Mouse (Mus musculus) retina, postnatal 1 day (tissue): ENCODE measurements around the gene Ifna1.
"Not testable (repeated sequence)": the region's sequence is repeated elsewhere in the genome, so short reads cannot be mapped to it uniquely, and the experiment has no call there.

ENCODE experiments used
- DNase-seq: peaks from one replicate; pipeline ENCODE4 v3.0.0-alpha.2; 2012

Gene Ifna1

DNA sequence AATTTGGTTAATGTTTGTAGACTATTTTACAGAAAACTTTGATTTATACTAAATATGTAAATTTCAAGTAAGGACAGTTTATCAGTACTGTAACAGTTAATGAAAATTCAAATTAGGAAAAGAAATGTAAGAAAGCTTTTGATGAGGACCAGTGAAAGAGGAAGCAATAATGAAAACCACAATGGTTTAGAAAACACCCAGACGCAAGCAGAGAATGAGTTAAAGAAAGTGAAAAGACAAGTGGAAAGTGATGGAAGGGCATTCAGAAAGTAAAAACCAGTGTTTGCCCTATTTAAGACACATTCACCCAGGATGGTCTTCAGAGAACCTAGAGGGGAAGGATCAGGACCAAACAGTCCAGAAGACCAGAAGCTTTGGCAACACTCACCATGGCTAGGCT is at the start of gene Ifna1:
Gene Ifna1 (plus strand): TSS at position 390 of the 400 bp plus-strand sequence.
- no peak for DNase-seq

DNA sequence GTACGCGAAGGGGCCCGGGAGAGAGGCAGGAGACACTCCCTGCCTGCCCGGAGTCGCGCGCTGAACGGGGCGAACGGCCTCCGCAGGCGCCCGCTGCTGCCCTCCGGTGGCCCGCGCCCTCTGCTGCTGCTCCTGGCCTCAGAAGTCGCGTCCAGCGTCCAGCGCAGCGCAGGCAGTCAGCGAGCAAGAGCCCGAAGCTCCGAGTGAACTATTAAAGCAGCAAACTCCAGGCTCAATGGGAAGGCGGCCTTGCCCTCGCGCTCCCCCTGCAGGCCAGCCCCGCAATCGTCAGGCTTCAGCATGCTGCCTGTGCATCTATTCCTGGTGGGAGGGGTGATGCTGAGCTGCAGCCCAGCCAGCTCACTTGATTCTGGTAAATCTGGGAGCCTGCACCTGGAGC is 46.9 kb upstream of the Ifna1 start, which contains the start of gene Gm13287:
Gene Gm13287 (plus strand): TSS at position 301 of the 400 bp plus-strand sequence.
- not testable (repeated sequence) for DNase-seq

DNA sequence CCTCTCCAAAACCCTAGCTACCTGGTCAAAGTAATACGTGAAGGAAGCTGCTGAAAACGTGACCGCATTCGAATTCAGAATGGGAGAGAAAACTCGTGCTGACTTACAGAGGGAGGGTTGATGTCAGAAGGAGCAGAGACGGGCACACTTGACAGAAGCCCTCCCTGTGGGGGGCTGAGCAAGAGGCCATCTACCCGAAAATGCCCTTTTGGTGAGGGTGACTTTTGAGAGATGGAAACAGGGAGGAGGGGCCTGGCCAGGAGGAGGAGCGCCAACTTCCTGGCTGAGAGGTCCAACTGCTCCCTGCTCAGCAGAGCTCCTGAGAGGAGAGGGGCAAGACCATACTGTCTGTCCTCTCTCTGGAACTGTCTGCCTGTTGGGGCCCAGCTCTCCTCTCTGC is 44.7 kb upstream of the Ifna1 start, which contains the start of gene Gm13288:
Gene Gm13288 (plus strand): TSS at position 301 of the 400 bp plus-strand sequence.
- not testable (repeated sequence) for DNase-seq

DNA sequence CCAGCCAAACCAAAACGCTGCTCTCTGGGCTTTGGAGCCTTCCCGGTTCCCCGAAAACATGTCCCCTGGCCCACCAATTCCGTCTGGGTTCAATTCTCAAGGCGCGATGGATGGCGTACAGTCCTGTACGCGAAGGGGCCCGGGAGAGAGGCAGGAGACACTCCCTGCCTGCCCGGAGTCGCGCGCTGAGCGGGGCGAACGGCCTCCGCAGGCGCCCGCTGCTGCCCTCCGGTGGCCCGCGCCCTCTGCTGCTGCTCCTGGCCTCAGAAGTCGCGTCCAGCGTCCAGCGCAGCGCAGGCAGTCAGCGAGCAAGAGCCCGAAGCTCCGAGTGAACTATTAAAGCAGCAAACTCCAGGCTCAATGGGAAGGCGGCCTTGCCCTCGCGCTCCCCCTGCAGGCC is 44.1 kb upstream of the Ifna1 start:
- not testable (repeated sequence) for DNase-seq

DNA sequence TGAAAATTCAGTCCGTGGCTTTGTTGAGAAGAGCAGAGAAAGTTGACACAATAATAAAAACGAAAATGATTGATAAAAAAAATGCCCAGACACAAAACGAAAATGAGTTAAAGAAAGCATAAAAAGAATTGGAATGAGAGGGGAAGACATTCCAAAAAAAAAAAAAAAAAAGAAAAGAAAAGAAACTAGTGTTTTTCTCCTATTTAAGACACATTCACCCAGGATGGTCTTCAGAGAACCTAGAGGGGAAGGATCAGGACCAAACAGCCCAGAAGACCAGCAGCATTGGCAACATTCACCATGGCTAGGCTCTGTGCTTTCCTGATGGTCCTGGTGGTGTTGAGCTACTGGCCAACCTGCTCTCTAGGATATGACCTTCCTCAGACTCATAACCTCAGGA is 34.0 kb upstream of the Ifna1 start, which contains the start of gene Ifna7:
Gene Ifna7 (plus strand): TSS at position 301 of the 400 bp plus-strand sequence.
- DNase-seq: no peak

DNA sequence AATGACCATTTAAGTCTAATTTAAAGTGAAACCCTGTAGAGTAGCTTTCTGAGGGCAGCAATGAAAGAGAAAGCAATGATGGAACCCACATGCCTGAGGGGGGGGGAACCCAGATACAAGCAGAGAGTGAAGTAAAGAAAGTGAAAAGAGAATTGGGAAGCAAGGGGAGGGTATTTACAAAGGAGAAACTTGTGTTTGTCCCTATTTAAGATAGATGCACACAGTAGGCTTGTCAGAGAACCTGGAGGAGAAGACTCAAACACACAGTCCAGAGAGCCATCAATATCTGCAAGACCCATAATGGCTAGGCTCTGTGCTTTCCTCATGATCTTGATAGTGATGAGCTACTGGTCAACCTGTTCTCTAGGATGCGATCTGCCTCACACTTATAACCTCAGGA is 30.2 kb upstream of the Ifna1 start, which contains the start of gene Ifna11:
Gene Ifna11 (plus strand): TSS at position 301 of the 400 bp plus-strand sequence.
- DNase-seq: no peak

DNA sequence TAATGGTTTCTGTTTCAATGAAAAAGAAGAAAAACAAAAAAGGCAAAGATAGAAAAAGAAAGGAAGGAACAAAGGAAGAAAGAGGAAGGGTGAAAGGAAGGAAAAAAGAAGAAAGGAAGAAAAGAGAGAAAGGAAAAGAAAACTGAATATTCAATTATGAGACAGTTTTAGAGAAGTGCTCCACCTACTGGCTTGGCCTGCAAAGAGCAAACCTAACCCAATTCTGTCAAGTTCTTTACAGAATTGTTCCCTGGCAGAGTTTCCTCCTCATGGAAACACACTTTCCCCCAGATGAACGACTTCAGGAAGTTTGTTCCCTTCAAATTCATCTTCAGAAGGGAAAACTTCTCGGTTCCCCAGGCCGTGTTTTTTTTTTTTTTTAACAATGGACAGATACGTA is 26.9 kb upstream of the Ifna1 start:
- DNase-seq: peak; percentile 48

DNA sequence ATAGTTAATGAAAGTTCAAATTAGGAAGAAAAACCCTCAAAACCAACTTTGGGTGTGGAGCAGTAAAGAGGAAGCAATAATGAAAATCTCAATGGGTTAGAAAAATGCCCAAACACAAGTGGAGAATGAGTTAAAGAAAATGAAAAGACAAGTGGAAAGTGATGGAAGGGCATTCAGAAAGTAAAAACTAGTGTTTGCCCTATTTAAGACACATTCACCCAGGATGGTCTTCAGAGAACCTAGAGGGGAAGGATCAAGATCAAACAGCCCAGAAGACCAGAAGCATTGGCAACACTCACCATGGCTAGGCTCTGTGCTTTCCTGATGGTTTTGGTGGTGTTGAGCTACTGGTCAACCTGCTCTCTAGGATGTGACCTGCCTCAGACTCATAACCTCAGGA is 22.8 kb upstream of the Ifna1 start, which contains the start of gene Ifna6:
Gene Ifna6 (plus strand): TSS at position 301 of the 400 bp plus-strand sequence.
- not testable (repeated sequence) for DNase-seq

DNA sequence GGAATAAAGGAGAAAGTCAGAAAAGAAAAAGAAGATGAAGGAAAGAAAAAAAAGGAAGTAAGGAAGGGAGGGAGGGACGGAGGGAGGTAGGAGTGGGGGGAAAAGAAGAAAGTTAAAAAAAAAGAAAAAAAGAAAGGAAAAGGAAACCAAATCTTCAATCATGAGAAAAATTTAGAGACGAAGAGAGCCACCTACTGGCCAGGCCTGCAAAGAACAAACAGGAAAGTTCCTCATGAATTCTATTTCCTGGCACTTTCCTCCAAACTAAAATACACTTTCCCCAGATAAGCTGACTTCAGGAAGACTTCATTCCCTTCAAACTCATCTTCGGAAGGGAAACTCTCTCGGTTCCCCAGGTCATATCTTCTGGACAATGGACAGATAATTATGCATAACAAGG is 19.4 kb upstream of the Ifna1 start:
- DNase-seq: peak; percentile 26

DNA sequence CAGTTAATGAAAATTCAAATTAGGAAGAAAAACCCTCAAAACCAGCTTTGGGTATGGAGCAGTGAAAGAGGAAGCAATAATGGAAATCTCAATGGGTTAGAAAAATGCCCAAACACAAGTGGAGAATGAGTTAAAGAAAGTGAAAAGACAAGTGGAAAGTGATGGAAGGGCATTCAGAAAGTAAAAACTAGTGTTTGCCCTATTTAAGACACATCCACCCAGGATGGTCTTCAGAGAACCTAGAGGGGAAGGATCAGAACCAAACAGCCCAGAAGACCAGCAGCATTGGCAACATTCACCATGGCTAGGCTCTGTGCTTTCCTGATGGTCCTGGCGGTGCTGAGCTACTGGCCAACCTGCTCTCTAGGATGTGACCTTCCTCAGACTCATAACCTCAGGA is 14.7 kb upstream of the Ifna1 start, which contains the start of gene Ifna5:
Gene Ifna5 (plus strand): TSS at position 301 of the 400 bp plus-strand sequence.
- not testable (repeated sequence) for DNase-seq

DNA sequence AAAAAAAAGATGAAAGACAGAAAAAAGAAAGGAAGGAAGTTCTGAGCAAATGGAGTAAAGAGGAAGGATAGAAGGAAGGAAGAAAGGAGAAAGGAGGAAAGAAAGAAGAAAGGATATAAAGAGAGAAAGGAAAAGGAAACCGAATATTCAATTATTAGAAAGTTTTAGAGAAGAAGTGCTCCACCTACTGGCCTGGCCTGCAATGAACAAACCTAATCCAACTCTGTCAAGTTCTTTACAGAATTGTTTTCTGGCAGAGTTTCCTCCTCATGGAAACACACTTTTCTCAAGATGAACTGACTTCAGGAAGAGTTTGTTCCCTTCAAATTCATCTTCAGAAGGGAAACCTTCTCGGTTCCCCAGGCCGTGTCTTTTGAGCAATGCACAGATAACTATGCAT is 11.1 kb upstream of the Ifna1 start:
- DNase-seq: peak; percentile 14

DNA sequence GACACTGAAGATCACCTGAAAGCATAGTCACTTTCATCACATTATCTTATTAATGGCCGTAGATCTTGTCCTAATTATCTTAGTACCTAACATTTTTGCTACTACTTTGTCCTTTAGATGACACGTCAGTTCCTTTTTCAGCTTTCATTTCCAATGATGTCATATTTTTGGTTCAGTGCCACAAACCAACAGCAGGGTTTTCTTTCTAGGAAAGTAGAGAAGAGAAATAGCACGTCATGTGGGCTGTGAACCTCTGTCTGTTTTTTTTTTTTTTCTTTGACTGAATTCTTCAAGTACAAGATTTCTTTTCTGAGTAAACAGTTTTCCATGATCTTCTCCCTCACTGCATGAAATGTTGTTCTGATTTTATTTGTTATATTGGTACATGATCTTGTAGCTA is 9.8 kb upstream of the Ifna1 start:
- DNase-seq: no peak

DNA sequence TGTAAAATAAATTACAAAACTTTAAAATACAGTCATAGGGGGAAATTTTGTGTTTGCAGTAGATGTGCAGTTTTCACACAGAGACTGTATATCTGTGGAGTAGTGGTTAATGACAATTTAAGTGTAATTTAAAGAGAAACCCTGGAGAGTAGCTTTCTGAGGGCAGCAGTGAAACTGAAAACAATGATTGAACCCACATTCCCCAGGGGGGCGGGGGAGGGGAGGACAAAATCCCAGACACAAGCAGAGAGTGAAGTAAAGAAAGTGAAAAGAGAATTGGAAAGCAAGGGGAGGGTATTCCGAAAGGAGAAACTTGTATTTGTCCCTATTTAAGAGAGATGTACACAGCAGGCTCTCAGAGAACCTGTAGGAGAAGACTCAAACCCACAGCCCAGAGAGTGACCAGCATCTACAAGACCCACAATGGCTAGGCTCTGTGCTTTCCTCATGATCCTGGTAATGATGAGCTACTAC is 8.4 kb upstream of the Ifna1 start, which contains the start of gene Ifna4:
Gene Ifna4 (plus strand): TSS at position 424 of the 474 bp plus-strand sequence.
- DNase-seq: no peak

DNA sequence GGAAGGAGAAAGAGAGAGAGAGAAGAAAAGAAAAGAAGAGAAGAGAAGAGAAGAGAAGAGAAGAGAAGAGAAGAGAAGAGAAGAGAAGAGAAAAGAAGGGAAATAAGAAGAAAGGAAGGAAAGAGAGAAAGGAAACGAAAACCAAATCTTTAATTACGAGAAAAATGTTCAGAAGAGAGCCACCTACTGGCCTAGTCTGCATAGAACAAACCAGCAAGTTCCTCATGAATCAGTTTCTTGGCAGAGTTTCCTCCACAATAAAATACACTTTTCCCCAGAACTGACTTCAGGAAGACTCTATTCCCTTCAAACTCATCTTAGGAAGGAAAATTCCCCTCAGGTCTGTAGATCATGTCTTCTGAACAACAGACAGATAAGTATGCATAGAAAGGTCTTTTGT is 4.6 kb upstream of the Ifna1 start:
- no peak for DNase-seq

DNA sequence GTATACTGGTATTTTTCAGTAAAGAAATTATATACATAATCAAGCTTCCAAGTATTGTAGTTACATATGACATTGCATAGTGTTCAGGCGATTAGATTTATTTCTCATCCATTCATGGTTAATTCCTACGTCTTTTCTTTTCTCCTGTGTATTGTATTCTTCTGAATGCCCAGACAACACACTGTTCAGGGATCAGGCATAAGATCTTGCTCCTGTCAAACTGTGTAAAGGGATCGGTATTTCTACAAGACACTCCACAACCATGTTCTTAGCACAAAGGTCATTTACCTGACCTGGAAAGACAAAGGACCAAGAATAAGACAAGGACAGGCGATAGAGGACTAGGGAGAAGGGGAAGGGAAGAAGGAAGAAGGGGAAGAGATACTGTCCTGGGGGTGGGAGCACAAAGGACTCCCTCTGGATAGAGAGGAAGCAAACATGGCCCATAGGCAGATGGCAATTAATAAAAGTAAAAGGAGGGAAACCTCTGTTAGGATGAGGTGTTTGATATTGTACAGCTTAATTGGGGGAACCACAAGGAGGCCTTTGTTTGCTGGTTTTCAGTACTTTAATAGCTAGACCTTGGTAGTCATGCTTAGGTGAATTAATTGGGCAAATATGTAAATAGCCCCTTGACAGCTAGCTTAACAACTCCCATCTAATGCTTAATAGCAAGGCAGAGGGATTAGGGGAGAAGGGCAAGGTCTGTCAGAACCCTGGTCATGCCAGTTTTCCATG is 1.3 kb downstream of the Ifna1 start:
- DNase-seq: peak; percentile 50

DNA sequence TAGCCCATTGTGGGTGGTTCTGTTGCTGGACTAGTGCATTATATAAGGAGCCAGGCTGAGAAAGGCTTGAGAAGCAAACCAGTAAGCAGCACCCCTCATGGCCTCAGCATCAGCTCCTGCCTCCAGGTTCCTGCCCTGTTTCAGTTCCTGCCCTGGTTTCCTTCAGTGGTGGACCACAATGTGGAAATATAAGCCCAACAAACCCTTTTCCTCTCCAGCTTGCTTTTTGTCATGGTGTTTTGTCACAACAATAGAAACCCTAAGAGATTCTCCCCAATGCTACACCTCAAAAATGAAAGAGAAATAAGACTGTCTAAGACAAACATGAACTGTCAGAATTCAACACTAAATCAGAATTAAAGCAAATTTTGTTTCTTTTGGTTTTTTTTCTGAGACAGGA is 9.3 kb downstream of the Ifna1 start:
- DNase-seq: no peak

DNA sequence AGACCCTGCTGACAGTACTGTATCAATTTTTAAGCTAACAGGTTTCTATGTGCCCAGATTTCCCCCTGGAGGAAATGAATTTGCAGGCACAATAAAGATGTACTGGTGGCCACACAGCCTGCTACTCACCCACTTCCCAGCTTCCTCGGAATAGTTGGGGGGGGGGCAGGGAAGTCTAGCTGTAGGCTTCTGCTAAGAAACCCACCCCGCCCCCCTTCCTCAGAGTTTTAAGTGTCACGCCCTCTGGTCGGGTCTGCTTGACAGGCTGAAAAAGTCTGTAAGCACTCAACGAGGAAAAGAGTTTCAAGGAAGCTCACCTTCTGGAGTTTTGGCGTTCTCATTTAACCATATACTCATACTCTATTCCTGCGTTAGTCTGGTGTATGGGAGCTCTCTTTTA is 13.4 kb downstream of the Ifna1 start:
- DNase-seq: no peak

DNA sequence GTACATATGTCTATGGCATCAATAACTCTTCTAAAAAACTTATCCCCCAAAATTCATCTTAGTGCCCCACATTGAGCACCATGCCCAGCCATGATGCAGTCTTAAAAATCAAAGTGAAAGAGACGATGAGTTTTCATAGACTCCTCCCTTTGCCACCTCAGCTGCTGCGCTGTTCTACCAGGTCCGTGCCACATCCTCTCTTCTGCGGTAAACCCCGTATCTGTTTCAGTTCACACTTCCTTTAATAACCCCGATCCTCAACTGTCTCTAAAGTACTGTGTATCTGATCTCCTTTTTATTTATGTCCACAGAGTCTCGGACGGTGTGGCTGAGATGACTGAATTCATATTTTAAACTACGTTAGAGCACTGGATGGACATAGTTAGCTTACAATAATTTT is 14.7 kb downstream of the Ifna1 start:
- DNase-seq: no peak

DNA sequence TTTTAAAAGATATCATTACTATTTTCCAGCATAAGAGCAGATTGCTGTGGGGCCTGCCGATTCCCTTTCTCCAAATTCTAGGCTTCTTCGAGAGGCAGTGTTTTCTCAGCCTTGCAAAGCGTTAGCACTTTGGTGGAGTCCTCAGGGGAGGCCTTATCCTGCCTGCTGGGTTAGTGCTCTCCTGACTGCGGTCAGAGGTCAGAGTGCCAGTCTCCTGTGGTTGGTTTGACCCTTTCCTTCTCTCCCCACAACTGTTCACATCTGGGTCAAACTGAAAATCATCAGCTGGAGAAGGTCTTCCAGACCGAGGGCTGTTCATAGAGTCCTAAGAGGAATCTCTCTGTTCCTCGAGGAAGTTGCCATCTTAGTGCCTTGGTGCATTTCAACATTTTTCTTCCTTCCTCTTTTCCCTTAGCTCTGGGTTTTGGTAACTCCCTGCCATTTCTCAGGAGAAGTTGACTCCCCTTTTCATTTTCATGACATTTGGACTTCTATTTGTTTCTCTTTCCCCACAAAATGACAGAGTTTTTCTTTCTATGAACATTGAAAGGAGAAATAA is 15.2 kb downstream of the Ifna1 start:
- no peak for DNase-seq

DNA sequence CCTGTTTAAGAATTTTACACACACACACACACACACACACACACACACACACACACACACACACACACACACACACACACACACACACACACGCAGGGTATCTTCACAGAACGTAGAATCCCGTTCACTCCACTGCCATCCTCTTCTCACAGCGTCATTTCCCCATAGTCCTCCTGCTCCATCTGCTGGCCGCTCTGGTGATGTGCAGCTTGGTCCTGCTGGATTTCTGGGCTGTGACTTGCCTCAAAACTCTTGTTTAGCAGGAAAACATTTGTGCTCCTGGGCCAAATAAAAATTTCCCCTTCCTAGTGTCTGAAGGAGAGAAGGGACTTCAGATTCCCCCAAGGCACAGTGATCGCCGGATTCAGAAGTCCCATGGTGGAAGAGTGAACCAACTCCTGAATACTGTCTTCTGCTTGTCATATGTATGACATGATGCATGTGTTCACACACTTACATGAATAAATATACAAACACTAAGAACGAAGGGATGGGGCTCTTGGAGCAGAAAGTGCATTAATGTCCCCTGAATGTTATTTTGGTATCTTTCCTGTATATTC is 17.6 kb downstream of the Ifna1 start:
- peak; percentile 88 for DNase-seq

DNA sequence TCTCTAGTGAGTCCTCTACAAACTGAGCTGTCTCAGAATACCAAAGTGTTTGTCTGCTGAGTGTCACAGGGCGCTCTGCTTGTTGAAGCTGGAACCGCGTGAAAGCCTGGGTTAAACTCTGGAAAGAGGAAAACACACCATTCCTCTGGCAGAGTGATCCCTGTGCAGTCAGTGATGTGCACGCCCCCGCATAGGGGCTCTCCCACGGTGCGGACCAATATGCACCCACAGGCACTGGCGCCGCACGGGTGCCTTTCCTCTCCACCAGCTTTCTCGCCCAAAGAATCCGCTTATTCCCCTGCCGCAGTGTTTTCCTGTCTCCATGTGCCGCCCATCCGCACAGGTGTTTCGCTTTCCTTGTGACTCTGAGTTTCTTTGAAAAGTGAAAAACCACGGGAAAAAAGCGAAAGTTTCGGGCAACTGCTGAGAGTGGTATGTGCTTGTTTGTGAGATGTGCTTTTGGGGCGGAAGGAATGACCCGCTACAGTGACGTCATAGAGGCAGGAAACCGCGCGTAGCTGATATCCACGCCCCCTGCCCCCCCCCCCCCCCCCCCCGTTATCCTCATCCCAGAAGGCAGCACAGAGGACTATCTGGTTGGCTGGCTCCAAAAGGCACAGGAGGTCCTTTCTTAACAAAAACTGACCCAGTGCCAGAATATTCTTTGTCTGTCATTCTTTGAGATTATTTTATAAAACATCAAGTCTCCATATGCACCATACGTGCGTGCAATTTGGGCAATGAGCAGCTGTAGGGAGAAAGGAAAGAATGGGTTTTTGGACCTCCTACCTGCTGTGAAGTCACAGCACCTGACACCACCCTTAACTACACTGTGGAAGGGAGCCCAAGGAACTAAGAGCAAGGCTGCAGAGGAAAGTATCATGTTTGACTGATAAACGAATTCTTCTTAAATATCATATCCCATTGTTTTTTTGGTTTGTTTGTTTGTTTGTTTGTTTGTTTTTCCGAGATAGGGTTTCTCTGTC is 18.3 kb downstream of the Ifna1 start:
- peak; percentile 76 for DNase-seq

DNA sequence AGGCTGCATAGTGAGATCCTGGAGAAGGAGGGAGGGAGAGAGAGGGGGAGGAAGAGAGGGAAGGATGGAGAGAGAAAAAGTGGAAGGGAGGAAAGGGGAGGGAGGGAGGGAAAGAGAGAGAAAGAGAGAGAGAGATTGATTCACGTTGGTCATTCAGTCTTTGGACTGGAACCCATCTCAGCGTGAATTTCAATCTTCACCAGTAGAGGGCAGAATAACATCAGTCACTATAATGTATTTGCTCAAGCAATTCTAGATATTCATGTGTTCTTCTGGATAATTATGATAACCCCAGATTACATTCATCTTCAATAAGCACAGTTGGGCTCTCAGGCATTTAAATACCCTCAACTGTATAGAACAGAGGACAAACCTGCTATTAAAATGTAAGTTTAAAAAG is 22.8 kb downstream of the Ifna1 start:
- DNase-seq: peak; percentile 73
